Mouse (Mus musculus): ENCODE data around the gene Gm45717. TPM values are rescaled to one million over a fixed set of nuclear protein-coding genes. Genes with fewer than 3 reads are reported as not detected.
"Not testable (repeated sequence)": the region's sequence is repeated elsewhere in the genome, so short reads cannot be mapped to it uniquely, and the experiment has no call there.

The Gm45717 gene
- polyA plus RNA-seq, 1 experiment = 1.1 TPM

DNA sequence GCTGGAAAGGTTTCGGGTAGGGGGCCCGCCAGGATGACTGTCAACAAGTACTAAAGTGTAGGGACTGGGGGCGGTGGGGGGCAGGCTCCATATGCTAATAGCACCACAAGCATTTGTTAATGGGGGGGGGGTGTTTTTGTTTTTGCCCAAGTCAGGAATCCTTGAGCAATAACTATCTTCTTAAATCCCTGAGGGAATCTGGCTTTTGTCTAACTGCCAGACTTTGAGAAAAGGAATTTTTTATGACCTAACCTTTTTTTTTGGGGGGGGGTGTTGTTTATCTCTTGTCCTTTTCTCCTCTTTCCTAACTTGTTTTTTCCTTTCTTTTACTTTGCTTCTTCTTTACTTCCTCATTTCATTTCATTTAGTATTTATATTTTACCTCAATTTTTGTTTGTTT, 19.7 kb upstream of the Gm45717 start:
- H3K36me3 ChIP-seq (ENCODE audit: control insufficient read depth, insufficient read depth, low read length) = no peaks in the 10 kb centered on the region
- peaks cover 7% of the 10 kb centered on the region for H3K4me1 ChIP-seq (ENCODE audit: control insufficient read depth, insufficient read depth, insufficient read length, low read length)
- 86% methylated on average over 3 of the region's 3 CpGs for whole genome bisulfite sequencing
- no peaks in the 10 kb centered on the region for H3K27me3 ChIP-seq (ENCODE audit: control insufficient read depth, insufficient read depth, low read length)
- TF ChIP-seq CTCF (IDR thresholded peaks at IDR 0.05; ENCODE audit: extremely low read depth, insufficient read length, insufficient replicate concordance, low read depth, low read length) = no peak
- TF ChIP-seq POLR2A (IDR thresholded peaks at IDR 0.05; ENCODE audit: low read depth, low read length) = no peak
- no peak overlapping the region for H3K27ac ChIP-seq (ENCODE audit: insufficient read depth, low read depth, low read length)
- H3K4me3 ChIP-seq (ENCODE audit: low read depth, low read length) = no peak overlapping the region

- H3K36me3 ChIP-seq (ENCODE audit: control insufficient read depth, insufficient read depth, low read length) = no peaks in the 10 kb centered on the region
- 53% methylated on average over 9 of the region's 9 CpGs for WGBS
- peaks cover 7% of the 10 kb centered on the region for H3K4me1 ChIP-seq (ENCODE audit: control insufficient read depth, insufficient read depth, insufficient read length, low read length)
- TF ChIP-seq CTCF (IDR thresholded peaks at IDR 0.05; ENCODE audit: extremely low read depth, insufficient read length, insufficient replicate concordance, low read depth, low read length) = no peak
- TF ChIP-seq POLR2A (IDR thresholded peaks at IDR 0.05; ENCODE audit: low read depth, low read length) = no peak
- no peak overlapping the region for H3K4me3 ChIP-seq (ENCODE audit: low read depth, low read length)
- H3K27ac ChIP-seq (ENCODE audit: insufficient read depth, low read depth, low read length) = no peak overlapping the region
- no peaks in the 10 kb centered on the region for H3K27me3 ChIP-seq (ENCODE audit: control insufficient read depth, insufficient read depth, low read length)
Observed at GRCm38 (mm10) chr7:140974940-140975339, 19.2 kb upstream of the Gm45717 start.

GRCm38 (mm10) chr7:140973396-140974165, 17.8 kb upstream of the Gm45717 start:
- H3K36me3 ChIP-seq (ENCODE audit: control insufficient read depth, insufficient read depth, low read length) = no peaks in the 10 kb centered on the region
- no peak for TF ChIP-seq CTCF (IDR thresholded peaks at IDR 0.05; ENCODE audit: extremely low read depth, insufficient read length, insufficient replicate concordance, low read depth, low read length)
- no peak for TF ChIP-seq POLR2A (IDR thresholded peaks at IDR 0.05; ENCODE audit: low read depth, low read length)
- whole genome bisulfite sequencing = 74% methylated on average over 14 of the region's 14 CpGs
- H3K4me1 ChIP-seq (ENCODE audit: control insufficient read depth, insufficient read depth, insufficient read length, low read length) = peaks cover 7% of the 10 kb centered on the region
- no peak overlapping the region for H3K27ac ChIP-seq (ENCODE audit: insufficient read depth, low read depth, low read length)
- no peak overlapping the region for H3K4me3 ChIP-seq (ENCODE audit: low read depth, low read length)
- no peaks in the 10 kb centered on the region for H3K27me3 ChIP-seq (ENCODE audit: control insufficient read depth, insufficient read depth, low read length)

DNA sequence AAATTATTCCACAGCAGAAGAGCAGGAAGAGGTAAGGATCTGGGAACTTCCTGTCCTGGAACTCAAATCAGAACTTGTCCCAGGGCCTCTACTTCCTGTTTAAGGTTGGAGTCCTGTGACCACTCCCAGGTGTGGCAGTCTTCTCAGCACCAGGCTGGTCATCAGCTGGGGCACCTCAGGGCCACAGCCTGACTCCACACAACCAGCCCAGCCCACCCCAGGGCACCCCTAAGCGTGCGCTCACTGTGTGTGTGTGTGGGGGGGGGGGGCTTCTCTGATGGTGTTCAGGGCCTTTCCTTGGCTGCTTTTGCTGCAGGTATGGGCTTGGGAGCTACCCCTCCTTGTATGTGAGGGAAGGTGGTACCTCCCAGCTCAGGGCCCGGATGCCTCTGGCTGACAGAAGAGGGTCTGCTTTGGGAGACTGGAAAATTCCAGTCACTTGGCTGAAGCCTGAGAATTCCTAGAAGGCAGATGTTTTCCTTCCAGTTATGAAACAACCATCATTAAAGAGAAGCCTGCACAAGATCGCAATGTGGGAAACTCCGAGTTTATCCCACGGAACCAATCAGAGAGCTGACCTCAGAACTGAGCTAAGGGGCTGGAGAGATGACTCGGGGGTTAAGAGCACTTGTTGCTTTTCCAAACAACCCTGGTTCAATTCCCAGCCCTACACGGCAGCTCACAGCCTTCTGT, 15.9 kb upstream of the Gm45717 start:
- Histone ChIP-seq H3K27me3 (ENCODE audit: control insufficient read depth, insufficient read depth, low read length) (no peaks in the 10 kb centered on the region), H3K27ac (ENCODE audit: insufficient read depth, low read depth, low read length) (peak overlapping the region; percentile 89)
- 77% methylated on average over 8 of the region's 8 CpGs for WGBS

DNA sequence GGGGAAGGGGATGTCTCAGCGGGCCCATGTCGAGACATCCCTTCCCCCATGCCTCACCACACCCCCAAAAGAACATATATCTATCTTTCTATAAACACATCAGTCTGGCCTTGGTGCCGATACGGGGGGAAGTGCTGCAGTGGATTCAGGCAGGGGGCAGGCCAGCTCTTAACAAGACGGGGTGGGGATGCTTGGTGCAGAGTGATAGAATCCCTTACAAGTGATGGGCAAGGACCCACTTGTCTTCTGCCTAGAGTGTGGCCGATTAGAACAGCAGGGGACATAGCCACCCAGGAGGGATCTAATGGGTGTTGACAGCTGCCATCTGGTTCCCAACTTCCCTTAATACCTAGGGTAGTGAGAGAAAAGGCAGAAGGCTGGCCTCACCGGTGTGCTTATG, 15.2 kb upstream of the Gm45717 start:
- H3K4me1 ChIP-seq (ENCODE audit: control insufficient read depth, insufficient read depth, insufficient read length, low read length) = peaks cover 7% of the 10 kb centered on the region
- WGBS = 72% methylated on average over 7 of the region's 7 CpGs
- no peak for TF ChIP-seq CTCF (IDR thresholded peaks at IDR 0.05; ENCODE audit: extremely low read depth, insufficient read length, insufficient replicate concordance, low read depth, low read length)
- TF ChIP-seq POLR2A (IDR thresholded peaks at IDR 0.05; ENCODE audit: low read depth, low read length) = no peak
- H3K36me3 ChIP-seq (ENCODE audit: control insufficient read depth, insufficient read depth, low read length) = no peaks in the 10 kb centered on the region
- H3K4me3 ChIP-seq (ENCODE audit: low read depth, low read length) = no peak overlapping the region
- H3K27ac ChIP-seq (ENCODE audit: insufficient read depth, low read depth, low read length) = peak overlapping the region; percentile 89
- no peaks in the 10 kb centered on the region for H3K27me3 ChIP-seq (ENCODE audit: control insufficient read depth, insufficient read depth, low read length)

More for the DNA sequence above, 15.9 kb upstream of the Gm45717 start:
- no peak for TF ChIP-seq POLR2A (IDR thresholded peaks at IDR 0.05; ENCODE audit: low read depth, low read length)
- no peak for TF ChIP-seq CTCF (IDR thresholded peaks at IDR 0.05; ENCODE audit: extremely low read depth, insufficient read length, insufficient replicate concordance, low read depth, low read length)
- H3K4me3 ChIP-seq (ENCODE audit: low read depth, low read length) = no peak overlapping the region
- H3K36me3 ChIP-seq (ENCODE audit: control insufficient read depth, insufficient read depth, low read length) = no peaks in the 10 kb centered on the region
- H3K4me1 ChIP-seq (ENCODE audit: control insufficient read depth, insufficient read depth, insufficient read length, low read length) = peaks cover 7% of the 10 kb centered on the region

DNA sequence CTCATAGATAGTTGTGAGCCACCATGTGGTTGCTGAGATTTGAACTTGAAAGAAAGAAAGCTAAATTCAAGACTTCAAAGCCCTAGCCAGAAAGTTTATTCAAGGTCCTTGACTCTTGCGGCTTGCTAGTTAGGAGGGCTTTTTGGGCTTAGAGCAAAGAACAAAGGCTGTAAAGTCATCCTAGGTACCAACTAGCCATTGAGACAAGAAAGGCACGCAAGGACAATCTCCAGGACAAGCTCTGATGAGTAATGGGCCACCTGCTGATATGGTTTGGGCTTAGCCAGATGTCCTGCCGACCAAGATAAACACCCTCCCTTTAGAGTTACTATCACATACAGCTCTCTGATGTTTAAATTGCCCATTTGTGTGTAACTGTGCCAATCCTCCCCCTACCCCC, 13.0 kb upstream of the Gm45717 start:
- H3K27me3 ChIP-seq (ENCODE audit: control insufficient read depth, insufficient read depth, low read length); H3K36me3 ChIP-seq (ENCODE audit: control insufficient read depth, insufficient read depth, low read length); H3K4me3 ChIP-seq (ENCODE audit: low read depth, low read length); H3K4me1 ChIP-seq (ENCODE audit: control insufficient read depth, insufficient read depth, insufficient read length, low read length): not testable (repeated sequence)
- WGBS = 40% methylated on average over 3 of the region's 3 CpGs
- H3K27ac ChIP-seq (ENCODE audit: insufficient read depth, low read depth, low read length) = peak overlapping the region; percentile 38; the same call in 1 of the 2 replicates

DNA sequence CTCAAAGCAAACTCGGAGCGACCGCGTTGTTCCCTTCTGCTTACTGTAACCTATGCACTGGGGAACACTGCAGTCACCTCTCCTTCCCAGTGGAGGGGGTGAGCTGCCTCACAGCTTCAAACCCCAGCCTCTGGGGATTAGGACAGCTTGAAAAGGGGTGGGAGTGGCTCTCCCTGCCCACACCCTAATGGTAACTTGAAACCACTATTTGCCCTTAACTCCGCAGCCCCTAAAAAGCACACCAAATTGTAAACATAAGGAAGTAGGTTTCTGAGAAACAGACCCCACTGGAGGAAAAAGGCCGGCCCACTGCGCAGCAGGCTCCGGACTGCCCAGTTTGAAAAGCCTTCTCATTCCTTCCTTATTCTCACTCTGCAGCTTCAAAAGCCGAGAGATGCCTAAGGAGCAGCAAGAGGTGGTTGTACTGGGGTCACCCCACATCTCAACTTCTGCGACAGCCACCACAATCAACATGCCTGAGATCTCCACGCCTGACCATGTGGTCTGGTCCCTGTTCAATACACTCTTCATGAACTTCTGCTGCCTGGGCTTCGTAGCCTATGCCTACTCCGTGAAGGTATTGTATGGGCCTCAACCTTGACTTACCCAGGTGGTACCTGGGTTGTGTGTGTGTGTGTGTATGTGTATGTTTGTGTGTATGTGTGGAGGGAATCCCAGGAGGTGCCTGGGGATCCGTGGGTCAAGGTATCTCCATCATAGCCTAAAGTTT, 12.3 kb upstream of the Gm45717 start:
- Histone ChIP-seq H3K27ac (ENCODE audit: insufficient read depth, low read depth, low read length) (peak overlapping the region; percentile 79), H3K36me3 (ENCODE audit: control insufficient read depth, insufficient read depth, low read length) (no peaks in the 10 kb centered on the region), H3K4me1 (ENCODE audit: control insufficient read depth, insufficient read depth, insufficient read length, low read length) (peaks cover 3% of the 10 kb centered on the region), H3K4me3 (ENCODE audit: low read depth, low read length) (peak overlapping the region; percentile 41), H3K27me3 (ENCODE audit: control insufficient read depth, insufficient read depth, low read length) (no peaks in the 10 kb centered on the region)
- TF ChIP-seq POLR2A (IDR thresholded peaks at IDR 0.05; ENCODE audit: low read depth, low read length) (no peak), CTCF (IDR thresholded peaks at IDR 0.05; ENCODE audit: extremely low read depth, insufficient read length, insufficient replicate concordance, low read depth, low read length) (no peak)
- WGBS = 59% methylated on average over 14 of the region's 14 CpGs

All from small intestine, adult 2 months (tissue).